Mouse (Mus musculus): Measurements from ENCODE around the gene Tmem229b.

- TF ChIP-seq EP300 (optimal IDR thresholded peaks at IDR 0.05), result no peak
- no peak for TF ChIP-seq CTCF (IDR thresholded peaks at IDR 0.05; ENCODE audit: low read depth)
Measured at GRCm38 (mm10) chr12:79016109-79016508, 8.7 kb upstream of the Tmem229b start.

Measured in stomach, postnatal 0 days (tissue).